Mouse (Mus musculus): ENCODE results near the gene Adamts1. TPM values are rescaled to one million over a fixed set of nuclear protein-coding genes. Genes with fewer than 3 reads are reported as not detected.

The Adamts1 gene
- 19.8 TPM for polyA plus RNA-seq (2014; fragmentation: Illumina TruSeq; extraction: RNeasy Lipid Tissue Mini Kit (QIAGEN cat#74804); ENCODE audit: low read depth, low replicate concordance)

DNA sequence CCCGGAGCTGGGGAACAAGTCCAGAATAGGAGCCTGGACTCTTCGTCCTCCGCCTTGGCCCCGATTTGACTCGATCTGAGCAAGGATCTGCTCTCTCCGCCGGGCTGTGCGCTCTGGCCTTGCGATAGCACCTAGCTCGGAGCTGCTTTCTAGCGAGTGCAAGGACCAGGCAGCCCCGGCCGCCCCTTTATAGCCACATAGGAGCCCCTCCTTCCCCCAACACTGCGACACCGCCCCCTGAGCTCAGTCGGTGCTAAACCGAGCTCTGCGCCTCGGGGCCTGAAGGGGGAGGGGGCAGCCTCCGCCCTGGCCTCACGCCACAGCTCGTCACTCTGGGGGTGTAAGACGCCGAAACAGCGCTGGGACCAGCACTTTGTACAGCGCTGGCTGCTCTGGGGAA is at the start of gene Adamts1:
Gene Adamts1, minus strand, starts transcription at position 160 of the 400 bp plus-strand sequence.

Other genes with a start within 250 kb of the Adamts1 start
- 31.7 TPM for gene Cyyr1, start 249.7 kb downstream of the Adamts1 start, polyA plus RNA-seq (2014; fragmentation: Illumina TruSeq; extraction: RNeasy Lipid Tissue Mini Kit (QIAGEN cat#74804); ENCODE audit: low read depth, low replicate concordance)
- 6.4 TPM for gene Adamts5, start 98.7 kb upstream of the Adamts1 start, polyA plus RNA-seq (2014; fragmentation: Illumina TruSeq; extraction: RNeasy Lipid Tissue Mini Kit (QIAGEN cat#74804); ENCODE audit: low read depth, low replicate concordance)